Mouse (Mus musculus): ENCODE results near the gene Frem3.

Gene Frem3

DNA sequence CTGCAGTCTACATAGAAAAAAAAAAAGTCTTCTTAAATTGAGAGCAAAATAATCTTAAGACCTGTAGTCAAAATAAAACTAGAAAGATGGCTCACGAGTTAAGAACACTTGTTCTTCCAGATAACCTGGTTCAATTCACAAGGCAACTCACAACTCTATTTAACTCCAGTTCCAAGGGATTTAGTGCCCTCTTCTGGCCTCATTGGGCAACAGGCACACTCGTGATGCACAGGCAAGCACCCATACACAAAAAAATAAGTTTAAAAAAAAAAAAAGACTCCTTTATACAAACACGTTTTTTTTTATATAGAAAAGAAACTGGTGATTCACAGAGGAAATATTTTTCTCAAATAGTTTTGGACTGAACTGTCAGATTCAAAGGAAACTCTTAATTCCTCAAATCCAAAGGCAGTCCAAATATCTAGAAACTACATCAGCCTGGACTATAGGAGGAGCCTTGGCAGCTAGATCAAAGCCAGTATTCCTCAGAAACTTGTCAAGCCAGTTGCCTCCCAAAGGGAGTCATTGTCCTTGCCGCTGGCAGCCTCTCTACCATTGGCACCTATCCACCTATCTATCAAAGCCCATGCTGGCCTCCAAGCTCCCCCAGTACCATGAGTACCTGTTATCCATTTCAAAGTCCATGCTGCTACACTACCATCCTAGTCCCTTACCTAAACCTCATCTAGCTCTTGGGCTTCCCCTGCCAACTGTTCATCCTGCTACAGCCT, 100.0 kb downstream of the Frem3 start:
- peak; percentile 24 to 25 for DNase-seq

DNA sequence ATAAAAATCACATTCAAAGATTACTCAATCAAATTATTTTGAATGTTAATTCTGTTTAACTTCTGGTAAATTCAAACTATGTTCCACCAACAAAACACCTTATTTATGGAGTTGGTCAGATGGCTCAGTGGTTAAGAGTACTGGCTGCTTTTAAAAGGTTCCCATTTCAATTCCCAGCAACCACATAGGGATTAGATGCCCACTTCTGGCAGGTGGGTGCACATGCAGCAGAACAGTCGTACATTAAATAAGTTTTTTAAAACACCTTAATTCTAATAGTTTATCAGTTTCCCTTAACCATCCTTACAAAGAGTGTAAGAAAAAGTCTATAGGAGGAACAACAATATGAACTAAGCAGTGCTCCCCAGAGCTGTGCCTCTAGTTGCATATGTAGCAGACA, 103.6 kb downstream of the Frem3 start:
- peak in 1 of 2 experiments; percentile 15 for DNase-seq

DNA sequence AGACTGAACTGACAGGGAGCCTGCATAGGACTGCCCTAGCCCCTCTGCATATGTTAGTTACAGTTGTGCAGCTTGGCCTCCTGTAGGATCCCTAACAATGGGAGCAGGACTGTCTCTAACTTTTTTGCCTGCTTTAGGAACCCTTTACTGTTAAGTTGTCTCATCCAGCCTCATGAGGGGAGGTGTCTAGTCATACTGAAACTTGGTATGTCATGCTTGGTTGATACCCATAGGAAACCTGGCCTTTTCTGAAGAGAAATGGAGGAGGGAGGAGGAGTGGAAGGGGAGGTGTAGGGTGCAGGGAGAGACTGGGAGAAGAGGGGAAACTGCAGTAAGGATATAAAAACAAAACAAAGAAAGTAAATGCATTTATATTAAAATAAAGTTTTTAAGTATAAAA, 121.4 kb downstream of the Frem3 start:
- DNase-seq = no peak

DNA sequence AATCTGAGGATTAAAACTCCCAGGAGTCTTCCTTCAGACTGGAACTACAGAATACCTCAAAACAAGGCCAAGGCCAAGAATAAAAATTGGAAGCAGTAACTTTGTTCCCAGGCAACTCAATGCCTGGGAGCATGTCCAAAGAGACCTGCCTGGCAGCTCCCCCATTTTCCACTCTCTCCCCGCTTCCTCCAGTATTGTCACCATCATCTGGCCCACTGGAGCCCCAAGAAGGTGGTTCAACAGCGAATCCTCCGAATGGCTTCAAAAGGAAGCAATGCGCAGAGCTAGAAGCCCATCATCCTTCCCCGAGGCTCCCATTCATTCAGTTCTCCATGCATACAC, 127.1 kb downstream of the Frem3 start:
- no peak for DNase-seq

DNA sequence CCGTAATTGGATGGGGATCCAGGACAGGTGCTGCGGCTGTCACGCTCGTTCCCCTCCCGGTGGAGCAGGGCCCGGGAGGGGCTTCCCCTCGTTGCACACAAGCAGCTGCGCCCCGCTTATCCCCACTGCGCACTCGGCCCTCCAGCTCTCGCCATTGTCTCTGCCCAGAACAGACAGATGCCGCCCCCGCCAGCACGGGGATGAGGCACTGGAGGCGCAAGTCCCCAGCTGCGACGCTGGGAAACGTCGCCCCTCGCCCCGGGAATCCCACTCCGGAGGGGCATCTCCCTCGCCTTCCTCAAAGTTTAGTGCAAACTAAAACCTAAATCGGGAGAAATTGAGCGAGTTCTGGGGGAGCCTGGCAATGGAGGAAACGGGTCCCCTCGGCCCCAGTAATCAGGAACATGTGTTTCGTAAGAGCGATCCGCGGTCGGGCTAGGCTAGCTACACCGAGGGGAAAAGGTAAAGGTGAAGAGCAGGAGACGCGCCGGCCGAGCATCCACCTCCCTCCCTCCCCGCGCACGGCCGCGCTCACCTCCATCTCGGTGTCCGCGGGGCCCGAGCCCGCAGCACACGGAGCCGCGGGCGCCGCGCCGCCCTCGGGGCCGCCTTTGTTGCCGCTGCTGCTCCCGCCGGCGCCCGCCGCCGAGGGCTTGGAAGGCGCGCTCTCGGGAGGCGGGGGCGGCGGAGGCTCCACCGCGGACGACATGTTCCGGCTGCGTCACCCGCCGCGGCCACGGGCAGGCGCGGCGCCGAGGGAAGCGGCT, 127.7 kb downstream of the Frem3 start:
- DNase-seq = peak; percentile 76 to 78

DNA sequence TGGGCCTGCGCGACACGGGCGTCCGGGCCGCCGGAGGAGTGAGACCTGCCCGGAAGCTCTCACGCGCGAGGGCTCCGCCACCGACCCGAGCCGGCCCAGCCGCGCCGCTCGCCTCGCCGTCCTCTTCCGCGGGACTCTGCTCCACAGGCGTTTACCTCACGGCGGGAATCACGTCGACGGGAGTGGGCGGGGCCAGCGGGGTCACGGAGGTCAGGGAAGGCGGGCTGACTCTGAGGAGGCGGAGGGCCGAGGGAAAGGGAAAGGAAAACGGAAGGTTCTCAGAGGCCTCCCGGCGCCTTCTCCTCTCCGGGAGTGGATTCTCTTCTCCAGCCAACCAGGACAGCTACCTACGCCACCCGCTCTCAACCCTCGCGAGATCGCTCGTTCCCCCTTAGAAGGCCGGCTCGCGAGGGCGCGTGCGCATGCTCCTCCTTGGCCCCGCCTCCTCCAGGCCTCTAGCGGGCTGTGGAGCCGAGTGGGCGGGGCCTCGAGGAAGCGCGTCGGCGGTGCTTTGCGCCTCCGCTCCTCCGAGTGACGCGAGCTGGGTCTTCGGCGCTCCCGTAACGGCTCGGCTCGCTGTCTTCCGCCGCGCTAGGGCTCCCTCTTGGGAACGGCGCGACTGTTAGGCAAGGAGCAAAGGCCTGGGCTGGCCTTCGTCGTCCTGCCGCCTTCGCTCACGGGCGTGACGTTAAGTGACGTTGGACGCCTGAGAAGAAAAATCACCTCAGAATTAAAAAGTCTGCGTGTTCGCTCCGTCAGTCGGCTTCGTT, 128.5 kb downstream of the Frem3 start, which contains the start of gene Smarca5:
Gene Smarca5 (minus strand): TSS at position 343 of the 770 bp plus-strand sequence.
- DNase-seq = peak; percentile 98

DNA sequence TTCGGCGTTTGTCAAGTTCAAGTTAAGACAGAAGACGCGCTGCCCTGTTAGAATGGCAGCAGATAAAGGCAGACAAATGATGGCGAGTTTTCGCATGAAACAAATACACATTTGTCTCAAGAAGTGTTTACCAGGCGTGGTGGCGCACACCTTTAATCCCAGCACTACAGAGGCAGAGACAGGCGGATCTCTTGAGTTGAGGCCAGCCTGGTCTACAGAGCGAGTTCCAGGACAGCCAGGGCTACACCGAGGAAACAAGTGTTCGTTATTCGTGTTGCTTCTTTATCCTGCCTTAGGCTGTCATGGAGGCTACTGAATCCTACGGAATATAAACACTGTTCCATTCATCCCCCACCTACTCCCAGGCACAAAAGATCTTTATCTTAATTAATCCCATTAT, 129.1 kb downstream of the Frem3 start:
- no peak for DNase-seq
